Mouse (Mus musculus) heart, postnatal 0 days (tissue): ENCODE results near the gene Fgfr3.

Experiments
- CTCF ChIP-seq: IDR thresholded peaks from 2 replicates; pipeline ENCODE4 v1.5.1; 2016; ENCODE audit warnings: antibody characterized with exemption, control low read depth, low read depth
- EP300 ChIP-seq: IDR thresholded peaks from 2 replicates; pipeline ENCODE4 v1.6.1; 2016; ENCODE audit warnings: antibody characterized with exemption, low read depth

- TF ChIP-seq CTCF (0 out of 2 replicates have a peak, but pooled peaks have one; percentile 8), EP300 (no peak)
Observed at GRCm38 (mm10) chr5:33782345-33782998, 61.0 kb downstream of the Fgfr3 start, which contains the start of gene Letm1.
